Mouse (Mus musculus) liver, adult 2 months (tissue): ENCODE results near the gene Nfrkb.

ENCODE experiments used
- CTCF ChIP-seq: fragments of 200-500 bp; IDR thresholded peaks from 2 replicates; pipeline ENCODE4 v1.5.1; 2011; ENCODE audit warnings: low read depth, low read length, control low read depth
- POLR2A ChIP-seq: fragments of 200-500 bp; IDR thresholded peaks from 2 replicates; pipeline ENCODE4 v1.6.1; 2011; ENCODE audit warnings: low read length, control low read depth; ENCODE audit not compliant: insufficient read depth; ENCODE audit errors: extremely low read depth

DNA sequence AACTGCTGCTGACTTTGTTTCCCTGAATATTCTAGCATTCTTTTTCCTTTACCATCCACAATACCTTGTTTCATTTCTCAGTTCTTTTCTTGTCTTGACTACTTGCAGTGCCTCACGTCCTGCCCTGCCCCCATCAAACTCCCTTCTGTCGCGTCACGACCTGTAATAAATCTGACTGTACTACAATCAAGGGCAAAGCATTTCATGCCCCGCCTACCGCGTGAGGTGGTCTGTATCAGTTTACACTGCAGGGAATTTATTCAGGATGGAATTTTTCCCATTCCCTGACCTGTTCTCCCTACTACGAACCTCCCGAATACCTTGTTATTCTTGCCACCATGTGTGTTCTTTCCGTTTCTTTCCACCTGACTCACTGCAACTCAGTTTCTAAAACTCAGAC lies 66.2 kb downstream of the Nfrkb start:
- TF ChIP-seq POLR2A (no peak), CTCF (no peak)
